Mouse (Mus musculus): ENCODE data around the gene Myh3.

- no peak for TF ChIP-seq CTCF (IDR thresholded peaks at IDR 0.05; ENCODE audit: low read depth)
- TF ChIP-seq EP300 (IDR thresholded peaks at IDR 0.05; ENCODE audit: low read depth): no peak
These were observed 29.6 kb upstream of the Myh3 start for GRCm38 (mm10) chr11:67048496-67048895.
